Mouse (Mus musculus): ENCODE results near the gene Setd7. TPM values are rescaled to one million over a fixed set of nuclear protein-coding genes. Genes with fewer than 3 reads are reported as not detected.

The Setd7 gene
- polyA plus RNA-seq, 1 experiment from 2014 or later = 5.1 TPM

- H3K4me2 ChIP-seq (replicated peaks) = no peak overlapping the region
- 73% methylated on average over 11 of the region's 11 CpGs for WGBS
- no peaks in the 10 kb centered on the region for H3K36me3 ChIP-seq
Measured at GRCm38 (mm10) chr3:51504385-51504952, 56.2 kb downstream of the Setd7 start.

DNA sequence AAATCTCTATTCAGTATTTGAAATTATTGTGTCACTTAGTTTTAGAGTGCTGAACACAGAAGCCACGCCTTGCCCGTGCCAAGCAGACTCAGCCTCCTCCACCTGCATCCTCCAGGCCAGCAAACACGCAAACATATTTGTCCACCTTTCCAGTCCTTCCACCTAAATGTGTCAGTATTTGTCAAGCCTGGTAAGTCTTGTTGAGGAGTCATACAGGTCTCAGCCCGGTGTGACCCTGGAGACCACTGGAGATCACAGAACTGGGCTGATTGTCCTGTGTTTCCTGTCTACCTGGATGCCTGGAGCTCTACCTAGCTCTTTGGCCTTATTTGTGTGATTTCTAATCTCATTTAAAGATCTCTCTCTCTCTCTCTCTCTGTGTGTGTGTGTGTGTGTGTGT, 60.8 kb downstream of the Setd7 start:
- WGBS = 94% methylated on average over 4 of the region's 4 CpGs
- Histone ChIP-seq H3K27me3 (no peaks in the 10 kb centered on the region), H3K36me3 (peaks cover 11% of the 10 kb centered on the region), H3K4me2 (replicated peaks) (no peak overlapping the region), H3K9ac (no peak overlapping the region), H3K27ac (no peak overlapping the region), H3K9me3 (no peaks in the 10 kb centered on the region), H3K4me1 (no peaks in the 10 kb centered on the region), H3K4me3 (no peak overlapping the region)
- no peak for ATAC-seq (ENCODE audit: low FRiP score, low read depth)

More at GRCm38 (mm10) chr3:51504385-51504952, 56.2 kb downstream of the Setd7 start:
- no peaks in the 10 kb centered on the region for H3K9me3 ChIP-seq
- no peak overlapping the region for H3K9ac ChIP-seq
- no peak overlapping the region for H3K27ac ChIP-seq
- no peak for ATAC-seq (ENCODE audit: low FRiP score, low read depth)
- H3K4me3 ChIP-seq = no peak overlapping the region
- no peaks in the 10 kb centered on the region for H3K27me3 ChIP-seq
- no peaks in the 10 kb centered on the region for H3K4me1 ChIP-seq

DNA sequence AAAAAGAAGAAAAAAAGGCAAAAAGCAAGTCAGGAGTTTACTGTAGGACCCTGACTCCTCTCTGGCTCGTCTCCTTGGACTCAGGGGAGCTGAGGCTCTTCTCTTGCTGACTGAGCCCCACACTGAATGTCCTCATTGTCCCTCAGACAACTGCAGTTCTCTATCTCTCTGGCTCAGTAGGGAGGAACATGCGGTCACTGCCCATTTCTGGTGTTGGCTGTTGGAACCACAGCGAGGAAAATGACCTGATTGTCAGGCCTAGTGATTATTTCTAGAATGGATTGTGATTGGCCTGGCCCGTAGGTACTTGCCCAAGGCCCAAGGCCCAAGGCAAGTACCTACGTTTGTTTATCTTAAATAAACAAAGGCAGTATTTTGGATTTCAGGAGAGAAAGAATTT, 62.0 kb downstream of the Setd7 start:
- Histone ChIP-seq H3K9ac (no peak overlapping the region), H3K36me3 (peaks cover 21% of the 10 kb centered on the region), H3K27me3 (no peaks in the 10 kb centered on the region), H3K4me1 (no peaks in the 10 kb centered on the region), H3K27ac (no peak overlapping the region), H3K9me3 (no peaks in the 10 kb centered on the region), H3K4me2 (replicated peaks) (no peak overlapping the region), H3K4me3 (no peak overlapping the region)
- WGBS = 81% methylated on average over 5 of the region's 5 CpGs
- no peak for ATAC-seq (ENCODE audit: low FRiP score, low read depth)

DNA sequence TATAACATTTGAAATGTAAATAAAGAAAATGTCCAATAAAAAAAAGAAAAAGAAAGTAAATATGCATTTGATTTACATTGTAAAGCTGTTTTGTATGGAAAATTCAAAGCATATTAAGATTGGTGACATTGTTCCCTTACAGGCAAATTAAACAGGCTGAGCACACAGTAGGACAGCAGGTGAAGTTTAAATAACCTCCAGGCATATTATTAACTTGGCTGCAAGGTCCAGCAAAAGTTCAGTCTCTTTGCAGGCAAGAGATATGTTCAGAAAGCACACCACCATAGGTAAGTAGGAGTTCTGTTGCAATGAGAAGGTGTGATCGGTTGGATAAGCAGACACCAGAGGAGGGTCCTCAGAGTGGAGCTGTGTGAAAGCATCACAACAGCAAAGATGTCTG, 62.7 kb downstream of the Setd7 start:
- Histone ChIP-seq H3K27ac (no peak overlapping the region), H3K9me3 (no peaks in the 10 kb centered on the region), H3K4me1 (no peaks in the 10 kb centered on the region), H3K27me3 (no peaks in the 10 kb centered on the region), H3K4me2 (replicated peaks) (no peak overlapping the region), H3K4me3 (no peak overlapping the region), H3K9ac (no peak overlapping the region), H3K36me3 (peaks cover 27% of the 10 kb centered on the region)
- no peak for ATAC-seq (ENCODE audit: low FRiP score, low read depth)
- WGBS = 93% methylated on average over 1 of the region's 1 CpGs

- Histone ChIP-seq H3K36me3 (peaks cover 30% of the 10 kb centered on the region), H3K9me3 (no peaks in the 10 kb centered on the region), H3K9ac (no peak overlapping the region), H3K27ac (no peak overlapping the region), H3K27me3 (no peaks in the 10 kb centered on the region), H3K4me1 (no peaks in the 10 kb centered on the region), H3K4me3 (no peak overlapping the region), H3K4me2 (replicated peaks) (no peak overlapping the region)
- 90% methylated on average over 9 of the region's 9 CpGs for WGBS
- ATAC-seq (ENCODE audit: low FRiP score, low read depth) = no peak
Measured at GRCm38 (mm10) chr3:51495646-51496045, 65.0 kb downstream of the Setd7 start.

- Histone ChIP-seq H3K4me3 (no peak overlapping the region), H3K4me1 (peaks cover 4% of the 10 kb centered on the region; the same call in 1 of the 2 replicates), H3K27ac (no peak overlapping the region), H3K4me2 (replicated peaks) (no peak overlapping the region), H3K9ac (no peak overlapping the region), H3K27me3 (no peaks in the 10 kb centered on the region), H3K9me3 (no peaks in the 10 kb centered on the region), H3K36me3 (peaks cover 30% of the 10 kb centered on the region)
- ATAC-seq (ENCODE audit: low FRiP score, low read depth) = no peak
- WGBS = 84% methylated on average over 2 of the region's 2 CpGs
Measured at GRCm38 (mm10) chr3:51494466-51494865, 66.2 kb downstream of the Setd7 start.

DNA sequence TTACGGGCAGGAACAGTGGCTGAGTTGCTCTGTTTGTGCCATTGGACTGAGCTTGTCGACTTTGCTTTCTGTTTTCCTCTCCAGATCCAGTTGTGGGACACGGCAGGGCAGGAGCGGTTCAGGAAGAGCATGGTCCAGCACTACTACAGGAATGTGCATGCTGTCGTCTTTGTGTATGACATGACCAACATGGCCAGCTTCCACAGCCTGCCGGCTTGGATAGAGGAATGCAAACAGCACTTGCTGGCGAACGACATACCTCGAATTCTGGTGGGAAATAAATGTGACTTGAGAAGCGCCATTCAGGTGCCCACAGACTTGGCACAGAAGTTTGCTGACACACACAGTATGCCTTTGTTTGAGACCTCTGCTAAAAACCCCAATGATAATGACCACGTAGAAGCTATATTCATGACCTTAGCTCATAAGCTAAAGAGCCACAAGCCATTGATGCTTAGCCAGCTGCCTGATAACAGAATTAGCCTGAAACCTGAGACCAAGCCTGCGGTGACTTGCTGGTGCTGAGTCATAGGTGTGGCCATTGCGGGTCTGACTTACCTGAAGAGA, 67.3 kb downstream of the Setd7 start:
- no peak for ATAC-seq (ENCODE audit: low FRiP score, low read depth)
- H3K9me3 ChIP-seq = no peaks in the 10 kb centered on the region
- no peak overlapping the region for H3K4me3 ChIP-seq
- WGBS = 80% methylated on average over 13 of the region's 13 CpGs
- no peak overlapping the region for H3K27ac ChIP-seq
- peaks cover 4% of the 10 kb centered on the region; the same call in 1 of the 2 replicates for H3K4me1 ChIP-seq
- no peak overlapping the region for H3K9ac ChIP-seq
- no peaks in the 10 kb centered on the region for H3K27me3 ChIP-seq
- H3K36me3 ChIP-seq = peaks cover 30% of the 10 kb centered on the region
- no peak overlapping the region for H3K4me2 ChIP-seq (replicated peaks)

GRCm38 (mm10) chr3:51490088-51490753, 70.5 kb downstream of the Setd7 start:
- Histone ChIP-seq H3K27ac (no peak overlapping the region; the same call in 1 of the 2 replicates), H3K4me1 (peaks cover 17% of the 10 kb centered on the region), H3K9me3 (no peaks in the 10 kb centered on the region), H3K4me2 (replicated peaks) (no peak overlapping the region), H3K9ac (no peak overlapping the region), H3K4me3 (no peak overlapping the region), H3K36me3 (peaks cover 21% of the 10 kb centered on the region), H3K27me3 (no peaks in the 10 kb centered on the region)
- ATAC-seq (ENCODE audit: low FRiP score, low read depth) = no peak
- WGBS = 76% methylated on average over 7 of the region's 7 CpGs

DNA sequence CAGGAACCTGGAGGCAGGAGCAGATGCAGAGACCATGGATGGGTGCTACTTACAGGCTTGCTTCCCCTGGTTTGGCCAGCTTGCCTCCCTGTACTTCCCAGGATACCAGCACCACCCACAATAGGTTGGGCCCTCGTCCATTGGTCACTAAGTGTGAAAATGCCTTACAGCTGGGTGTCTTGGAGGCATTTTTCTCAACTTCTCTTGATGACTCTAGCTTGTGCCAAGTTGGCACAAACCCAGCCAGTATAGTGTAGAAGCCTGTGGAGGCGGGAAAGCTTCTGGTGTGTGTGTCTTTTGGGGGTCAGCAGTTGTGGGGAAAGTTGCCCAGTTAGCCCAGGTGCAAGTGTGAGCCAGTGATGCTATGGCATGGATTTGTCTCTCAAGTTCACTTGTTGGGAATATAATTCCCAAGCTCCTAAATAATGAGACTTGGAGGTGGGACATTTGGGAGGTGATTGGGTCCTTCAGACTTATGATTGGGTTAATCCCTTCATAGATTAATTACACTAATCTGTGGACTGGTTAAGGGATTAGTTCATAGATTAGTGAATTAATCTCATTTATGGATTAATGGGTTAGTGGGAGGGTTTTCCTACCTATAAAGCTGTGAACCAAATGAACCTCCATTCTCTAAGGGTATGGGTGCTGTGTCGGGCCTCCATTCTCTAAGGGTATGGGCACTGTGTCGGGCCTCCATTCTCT, 74.0 kb downstream of the Setd7 start:
- Histone ChIP-seq H3K4me3 (no peak overlapping the region), H3K27ac (no peak overlapping the region), H3K27me3 (no peaks in the 10 kb centered on the region), H3K9ac (no peak overlapping the region), H3K9me3 (no peaks in the 10 kb centered on the region), H3K4me2 (replicated peaks) (no peak overlapping the region), H3K4me1 (peaks cover 30% of the 10 kb centered on the region), H3K36me3 (no peaks in the 10 kb centered on the region)
- WGBS = 84% methylated on average over 4 of the region's 4 CpGs
- ATAC-seq (ENCODE audit: low FRiP score, low read depth) = no peak

DNA sequence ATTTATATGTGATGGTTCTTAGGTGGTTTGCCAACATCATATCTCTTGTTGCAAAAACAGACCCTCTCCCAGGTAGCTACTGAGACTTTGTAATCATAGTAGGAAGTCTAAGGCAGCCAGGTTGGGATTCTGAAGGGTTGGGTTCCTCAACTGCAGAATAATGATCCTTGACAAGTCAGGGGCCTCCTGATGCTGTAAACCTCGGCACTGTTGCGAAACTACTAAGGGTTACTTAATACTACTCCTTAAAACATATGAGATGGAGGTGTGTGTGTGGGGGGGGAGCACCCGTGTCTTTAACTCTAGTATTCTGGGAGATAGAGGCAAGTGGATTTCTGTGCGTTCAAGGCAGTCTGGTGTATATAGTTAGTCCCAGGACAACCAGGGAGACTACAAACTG, 75.3 kb downstream of the Setd7 start:
- Histone ChIP-seq H3K9me3 (no peaks in the 10 kb centered on the region), H3K4me1 (peaks cover 30% of the 10 kb centered on the region), H3K27ac (no peak overlapping the region), H3K36me3 (no peaks in the 10 kb centered on the region), H3K4me3 (peak overlapping the region; percentile 81), H3K4me2 (replicated peaks) (peak overlapping the region; percentile 77), H3K27me3 (no peaks in the 10 kb centered on the region), H3K9ac (peak overlapping the region; percentile 92)
- WGBS = 59% methylated on average over 4 of the region's 4 CpGs
- no peak for ATAC-seq (ENCODE audit: low FRiP score, low read depth)

DNA sequence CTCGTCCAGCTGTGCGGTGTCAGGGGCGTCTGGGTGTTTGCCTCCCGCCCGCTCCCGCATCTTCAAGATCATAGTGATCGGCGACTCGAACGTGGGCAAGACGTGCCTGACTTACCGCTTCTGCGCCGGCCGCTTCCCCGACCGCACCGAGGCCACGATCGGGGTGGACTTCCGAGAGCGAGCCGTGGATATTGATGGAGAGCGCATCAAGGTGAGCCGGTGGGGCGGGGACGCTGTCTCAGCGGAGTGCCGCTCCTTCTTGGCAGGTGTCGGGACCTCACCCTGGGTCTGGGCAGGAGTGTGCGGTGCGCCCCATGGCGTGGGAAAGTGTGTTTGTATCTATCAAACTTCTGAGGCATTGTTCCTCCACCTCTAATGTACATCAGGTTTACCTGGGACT, 76.3 kb downstream of the Setd7 start:
- no peaks in the 10 kb centered on the region for H3K9me3 ChIP-seq
- peaks cover 26% of the 10 kb centered on the region for H3K4me1 ChIP-seq
- H3K4me3 ChIP-seq = peak overlapping the region; percentile 81
- peak overlapping the region; percentile 92; the same call in 1 of the 2 replicates for H3K27ac ChIP-seq
- peak overlapping the region; percentile 77 for H3K4me2 ChIP-seq (replicated peaks)
- H3K36me3 ChIP-seq = no peaks in the 10 kb centered on the region
- no peaks in the 10 kb centered on the region for H3K27me3 ChIP-seq
- ATAC-seq (ENCODE audit: low FRiP score, low read depth) = peak; percentile 15
- under 1% methylated on average over 33 of the region's 33 CpGs for WGBS
- peak overlapping the region; percentile 92 for H3K9ac ChIP-seq

DNA sequence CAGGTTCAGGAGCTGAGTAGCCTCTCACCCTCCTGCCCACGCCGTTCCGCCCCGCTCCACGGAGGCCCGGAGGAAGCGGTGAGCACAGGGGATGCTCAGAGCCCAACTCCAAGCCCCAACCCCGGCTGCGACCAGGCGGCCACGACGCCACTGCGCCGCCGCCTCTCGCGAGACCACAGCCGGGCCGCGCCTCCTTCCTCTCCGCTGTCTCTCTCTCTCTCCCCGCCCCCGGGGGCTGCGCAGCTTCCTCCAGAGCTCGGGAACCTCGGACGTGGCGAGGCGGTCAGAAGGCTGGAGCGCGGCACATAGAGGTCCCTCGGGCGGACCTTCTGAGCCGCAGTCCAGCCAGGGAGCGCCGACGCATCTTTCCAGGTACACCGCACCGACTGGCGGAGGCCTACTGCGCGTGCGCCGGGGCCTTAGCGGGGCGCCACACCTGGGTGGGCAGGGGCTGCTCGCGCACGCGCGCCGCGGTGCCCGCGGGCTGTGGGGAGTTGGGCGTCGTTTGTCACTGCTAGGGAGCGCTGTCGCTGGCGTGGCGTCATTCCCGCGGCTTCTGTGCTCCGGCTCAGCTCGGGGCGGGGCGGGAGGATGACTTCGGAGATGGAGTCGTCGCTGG, 76.8 kb downstream of the Setd7 start, which contains the start of gene Rab33b:
Gene Rab33b, plus strand, starts transcription at position 180 of the 619 bp plus-strand sequence.
- H3K9me3 ChIP-seq = no peaks in the 10 kb centered on the region
- H3K9ac ChIP-seq = peak within 1 kb of the TSS; percentile 92
- WGBS = under 1% methylated on average over 70 of the region's 70 CpGs
- peak within 1 kb of the TSS; percentile 92 for H3K27ac ChIP-seq
- H3K4me3 ChIP-seq = peak within 1 kb of the TSS; percentile 81
- peak; percentile 96 for ATAC-seq (ENCODE audit: low FRiP score, low read depth)
- H3K4me2 ChIP-seq (replicated peaks) = peak within 1 kb of the TSS; percentile 77
- no peaks in the 10 kb centered on the region for H3K36me3 ChIP-seq
- H3K27me3 ChIP-seq = no peaks in the 10 kb centered on the region
- H3K4me1 ChIP-seq = peaks cover 26% of the 10 kb centered on the region

Measured in limb, embryonic 13.5 days (tissue).